Mouse (Mus musculus): ENCODE data around the gene Izumo1r. TPM values are rescaled to one million over a fixed set of nuclear protein-coding genes. Genes with fewer than 3 reads are reported as not detected.
"Not testable (repeated sequence)": the region's sequence is repeated elsewhere in the genome, so short reads cannot be mapped to it uniquely, and the experiment has no call there.

Gene Izumo1r
- total and polyA plus RNA-seq, 2 experiments from 2014 or later: not detected

GRCm38 (mm10) chr9:14885151-14885550 is 18.6 kb downstream of the Izumo1r start:
- DNase-seq (ENCODE audit: low spot score): no peak
- Histone ChIP-seq H3K36me3 (ENCODE audit: insufficient read depth, low read length) (no peaks in the 10 kb centered on the region), H3K27me3 (ENCODE audit: insufficient read depth, low read length) (no peaks in the 10 kb centered on the region), H3K9ac (replicated peaks; ENCODE audit: low read length) (no peak overlapping the region), H3K4me3 (ENCODE audit: low read length) (no peak overlapping the region), H3K4me1 (ENCODE audit: insufficient read depth, low read length) (no peaks in the 10 kb centered on the region), H3K4me2 (ENCODE audit: low read depth, low read length) (no peak overlapping the region), H3K27ac (no peak overlapping the region), H3K9me3 (ENCODE audit: low read length) (no peaks in the 10 kb centered on the region)
- ATAC-seq: no peak
- TF ChIP-seq CTCF (IDR thresholded peaks at IDR 0.05; ENCODE audit: low read depth): 0 out of 2 replicates have a peak, but pooled peaks have one; percentile 16

GRCm38 (mm10) chr9:14884641-14885040 is 19.1 kb downstream of the Izumo1r start:
- ATAC-seq: no peak
- Histone ChIP-seq H3K4me3 (ENCODE audit: low read length) (no peak overlapping the region), H3K9me3 (ENCODE audit: low read length) (no peaks in the 10 kb centered on the region), H3K4me2 (ENCODE audit: low read depth, low read length) (no peak overlapping the region), H3K4me1 (ENCODE audit: insufficient read depth, low read length) (no peaks in the 10 kb centered on the region), H3K27ac (no peak overlapping the region), H3K9ac (replicated peaks; ENCODE audit: low read length) (no peak overlapping the region), H3K27me3 (ENCODE audit: insufficient read depth, low read length) (no peaks in the 10 kb centered on the region), H3K36me3 (ENCODE audit: insufficient read depth, low read length) (no peaks in the 10 kb centered on the region)
- DNase-seq (ENCODE audit: low spot score): no peak
- no peak for TF ChIP-seq CTCF (IDR thresholded peaks at IDR 0.05; ENCODE audit: low read depth)
- WGBS: 68% methylated on average over 4 of the region's 4 CpGs

GRCm38 (mm10) chr9:14876566-14876965 is 27.2 kb downstream of the Izumo1r start:
- WGBS: 39% methylated on average over 8 of the region's 8 CpGs
- H3K36me3 ChIP-seq (ENCODE audit: insufficient read depth, low read length); H3K9ac ChIP-seq (replicated peaks; ENCODE audit: low read length); H3K4me3 ChIP-seq (ENCODE audit: low read length); H3K4me2 ChIP-seq (ENCODE audit: low read depth, low read length); H3K4me1 ChIP-seq (ENCODE audit: insufficient read depth, low read length); H3K27ac ChIP-seq; DNase-seq (ENCODE audit: low spot score); H3K9me3 ChIP-seq (ENCODE audit: low read length); H3K27me3 ChIP-seq (ENCODE audit: insufficient read depth, low read length); ATAC-seq: not testable (repeated sequence)

- TF ChIP-seq CTCF (IDR thresholded peaks at IDR 0.05; ENCODE audit: low read depth): no peak
- no peak overlapping the region for H3K4me3 ChIP-seq (ENCODE audit: low read length)
- DNase-seq (ENCODE audit: low spot score) (no peak), ATAC-seq (no peak)
- H3K4me1 ChIP-seq (ENCODE audit: insufficient read depth, low read length): no peaks in the 10 kb centered on the region
- no peaks in the 10 kb centered on the region for H3K36me3 ChIP-seq (ENCODE audit: insufficient read depth, low read length)
- no peak overlapping the region for H3K4me2 ChIP-seq (ENCODE audit: low read depth, low read length)
- no peaks in the 10 kb centered on the region for H3K9me3 ChIP-seq (ENCODE audit: low read length)
- no peaks in the 10 kb centered on the region for H3K27me3 ChIP-seq (ENCODE audit: insufficient read depth, low read length)
- H3K9ac ChIP-seq (replicated peaks; ENCODE audit: low read length): no peak overlapping the region
- WGBS: 72% methylated on average over 5 of the region's 5 CpGs
- H3K27ac ChIP-seq: no peak overlapping the region
Measured at GRCm38 (mm10) chr9:14875743-14876507, 27.8 kb downstream of the Izumo1r start.

- Histone ChIP-seq H3K27ac (no peak overlapping the region), H3K4me3 (ENCODE audit: low read length) (no peak overlapping the region), H3K9me3 (ENCODE audit: low read length) (no peaks in the 10 kb centered on the region), H3K9ac (replicated peaks; ENCODE audit: low read length) (no peak overlapping the region), H3K36me3 (ENCODE audit: insufficient read depth, low read length) (no peaks in the 10 kb centered on the region), H3K4me2 (ENCODE audit: low read depth, low read length) (no peak overlapping the region), H3K4me1 (ENCODE audit: insufficient read depth, low read length) (no peaks in the 10 kb centered on the region), H3K27me3 (ENCODE audit: insufficient read depth, low read length) (no peaks in the 10 kb centered on the region)
- ATAC-seq (peak; percentile 81), DNase-seq (ENCODE audit: low spot score) (no peak)
- WGBS: 14% methylated on average over 17 of the region's 17 CpGs
- no peak for TF ChIP-seq CTCF (IDR thresholded peaks at IDR 0.05; ENCODE audit: low read depth)
Measured at GRCm38 (mm10) chr9:14872181-14872930, 31.4 kb downstream of the Izumo1r start.

- no peak overlapping the region for H3K4me2 ChIP-seq (ENCODE audit: low read depth, low read length)
- H3K9me3 ChIP-seq (ENCODE audit: low read length): no peaks in the 10 kb centered on the region
- H3K27me3 ChIP-seq (ENCODE audit: insufficient read depth, low read length): no peaks in the 10 kb centered on the region
- H3K36me3 ChIP-seq (ENCODE audit: insufficient read depth, low read length): no peaks in the 10 kb centered on the region
- TF ChIP-seq CTCF (IDR thresholded peaks at IDR 0.05; ENCODE audit: low read depth): no peak
- DNase-seq (ENCODE audit: low spot score) (no peak), ATAC-seq (no peak)
- no peak overlapping the region for H3K27ac ChIP-seq
- H3K4me1 ChIP-seq (ENCODE audit: insufficient read depth, low read length): no peaks in the 10 kb centered on the region
- no peak overlapping the region for H3K4me3 ChIP-seq (ENCODE audit: low read length)
- WGBS: 50% methylated on average over 3 of the region's 3 CpGs
- H3K9ac ChIP-seq (replicated peaks; ENCODE audit: low read length): no peak overlapping the region
Measured at GRCm38 (mm10) chr9:14871536-14871935, 32.2 kb downstream of the Izumo1r start.

- 78% methylated on average over 10 of the region's 10 CpGs for WGBS
- no peaks in the 10 kb centered on the region for H3K9me3 ChIP-seq (ENCODE audit: low read length)
- no peak for DNase-seq (ENCODE audit: low spot score)
- H3K36me3 ChIP-seq (ENCODE audit: insufficient read depth, low read length): no peaks in the 10 kb centered on the region
- ATAC-seq: no peak
- no peak overlapping the region for H3K4me3 ChIP-seq (ENCODE audit: low read length)
- no peak for TF ChIP-seq CTCF (IDR thresholded peaks at IDR 0.05; ENCODE audit: low read depth)
- H3K27ac ChIP-seq: no peak overlapping the region
- no peaks in the 10 kb centered on the region for H3K4me1 ChIP-seq (ENCODE audit: insufficient read depth, low read length)
- no peaks in the 10 kb centered on the region for H3K27me3 ChIP-seq (ENCODE audit: insufficient read depth, low read length)
- H3K9ac ChIP-seq (replicated peaks; ENCODE audit: low read length): no peak overlapping the region
- H3K4me2 ChIP-seq (ENCODE audit: low read depth, low read length): no peak overlapping the region
Measured at GRCm38 (mm10) chr9:14870802-14871201, 32.9 kb downstream of the Izumo1r start.

Measured in hindbrain, postnatal 0 days (tissue).